Mouse (Mus musculus): ENCODE results near the gene Dnajb12.
"Not testable (repeated sequence)": the region's sequence is repeated elsewhere in the genome, so short reads cannot be mapped to it uniquely, and the experiment has no call there.

Gene Dnajb12

DNA sequence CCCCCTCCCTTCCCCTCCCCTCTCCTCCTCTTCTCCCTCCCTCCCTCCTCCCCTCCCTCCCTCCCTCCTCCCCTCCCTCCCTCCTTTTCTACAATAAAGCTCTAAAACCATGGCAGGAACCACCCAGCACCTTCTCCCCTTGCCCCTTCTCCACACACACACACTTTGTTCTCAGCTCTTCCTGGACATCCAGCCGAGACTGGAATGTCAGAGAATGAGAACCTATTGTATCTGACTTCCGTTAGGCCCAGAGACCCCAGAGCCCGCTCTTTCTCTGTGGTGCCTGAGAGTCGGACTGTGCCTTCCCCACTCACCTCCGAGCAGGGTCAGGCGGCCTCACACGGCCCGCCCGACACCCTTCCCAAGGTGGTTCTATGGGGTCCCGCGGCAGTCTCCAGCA lies 11.1 kb upstream of the Dnajb12 start:
- no peak for DNase-seq (ENCODE audit: inconsistent age in 2 of 2, low spot score in 1 of 2)

DNA sequence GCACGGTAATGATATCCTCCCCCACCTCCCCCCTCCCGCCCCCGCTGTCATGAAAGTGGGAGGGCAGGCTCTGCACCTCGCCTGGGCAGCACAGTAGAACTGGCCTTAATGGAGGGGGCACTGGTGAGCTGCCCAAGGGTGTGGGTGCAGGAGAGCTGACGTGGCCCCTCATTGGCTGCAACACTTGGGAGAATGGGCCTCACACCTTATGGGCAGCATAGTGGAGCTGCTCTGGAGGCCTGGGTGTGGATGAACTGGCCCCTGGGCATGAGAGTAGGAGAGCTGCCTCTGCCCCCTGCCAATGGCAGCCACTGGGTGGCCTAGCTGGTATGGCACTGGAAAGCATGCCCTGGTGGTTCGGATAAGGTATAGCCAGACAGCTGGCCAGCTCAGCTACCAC lies 9.3 kb upstream of the Dnajb12 start:
- no peak for DNase-seq (ENCODE audit: inconsistent age in 2 of 2, low spot score in 1 of 2)

DNA sequence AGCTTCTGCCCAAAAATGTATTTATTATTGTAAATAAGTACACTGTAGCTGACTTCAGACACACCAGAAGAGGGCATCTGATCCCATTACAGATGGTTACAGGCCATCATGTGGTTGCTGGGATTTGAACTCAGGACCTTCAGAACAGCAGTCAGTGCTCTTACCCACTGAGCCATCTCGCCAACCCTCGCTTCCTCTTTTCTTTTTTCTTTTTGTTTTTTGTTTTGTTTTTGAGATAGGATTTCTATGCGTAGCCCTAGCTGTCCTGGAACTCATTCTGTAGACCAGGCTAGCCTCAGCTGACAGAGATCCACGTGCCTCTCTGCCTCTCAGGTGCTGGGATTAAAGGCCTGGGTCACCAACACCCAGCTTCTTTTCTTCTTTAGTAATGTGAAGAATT lies 6.7 kb upstream of the Dnajb12 start:
- not testable (repeated sequence) for DNase-seq (ENCODE audit: inconsistent age in 2 of 2, low spot score in 1 of 2)

DNA sequence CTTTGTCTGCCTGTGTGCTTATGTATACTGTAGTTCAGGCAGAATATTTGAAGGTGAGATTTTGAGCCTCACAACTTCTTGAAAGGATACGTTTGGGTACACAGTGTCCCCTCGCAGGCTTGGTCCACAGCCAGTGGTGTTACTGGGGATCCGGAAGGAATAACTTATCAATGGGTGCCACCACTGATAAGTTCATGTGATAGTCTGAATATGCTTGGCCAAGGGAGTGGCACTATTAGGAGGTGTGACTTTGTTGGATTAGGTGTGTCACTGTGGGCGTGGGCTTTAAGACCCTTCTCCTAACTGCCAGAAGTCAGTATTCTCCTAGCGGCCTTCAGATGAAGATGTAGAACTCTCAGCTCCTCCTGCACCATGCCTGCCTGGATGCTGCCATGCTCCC lies 6.2 kb upstream of the Dnajb12 start:
- DNase-seq (ENCODE audit: inconsistent age in 2 of 2, low spot score in 1 of 2): no peak

DNA sequence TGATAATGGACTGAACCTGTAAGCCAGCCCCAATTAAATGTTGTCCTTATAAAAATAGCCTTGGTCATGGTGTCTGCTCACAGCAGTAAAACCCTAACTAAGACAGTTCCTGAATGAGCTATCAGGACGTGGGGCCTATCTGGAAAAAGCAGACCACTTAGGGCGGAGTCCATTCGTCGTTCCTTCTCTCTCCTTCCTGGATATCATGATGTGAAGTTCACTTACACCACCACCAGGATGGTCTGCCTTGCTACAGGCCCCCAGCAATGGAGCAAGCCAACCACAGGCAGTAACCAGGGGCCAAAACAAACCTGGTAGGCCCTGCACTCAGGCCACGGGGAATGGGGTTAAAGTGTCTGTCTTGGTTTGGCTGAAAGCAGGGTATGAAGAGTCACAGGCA lies 5.7 kb upstream of the Dnajb12 start:
- no peak for DNase-seq (ENCODE audit: inconsistent age in 2 of 2, low spot score in 1 of 2)

DNA sequence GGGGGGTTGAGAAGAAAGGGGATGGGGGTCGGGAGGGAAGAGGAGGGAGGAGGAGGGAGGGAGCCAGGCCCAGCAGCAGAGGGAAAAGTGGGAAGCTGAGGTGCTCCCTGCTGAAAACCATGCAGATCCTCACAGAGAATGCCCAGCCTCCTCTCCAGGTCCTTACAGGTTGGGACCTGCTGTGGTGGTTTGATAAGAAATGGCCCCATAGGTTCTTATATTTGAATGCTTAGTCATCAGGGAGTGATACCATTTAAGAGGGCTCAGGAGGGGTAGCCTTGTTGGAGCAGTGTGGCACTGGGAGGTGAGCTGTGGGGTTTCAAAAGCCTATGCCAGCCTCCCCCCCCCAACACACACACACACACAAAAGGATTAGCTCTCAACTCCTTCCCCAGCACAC lies 4.0 kb upstream of the Dnajb12 start:
- no peak for DNase-seq (ENCODE audit: inconsistent age in 2 of 2, low spot score in 1 of 2)

DNA sequence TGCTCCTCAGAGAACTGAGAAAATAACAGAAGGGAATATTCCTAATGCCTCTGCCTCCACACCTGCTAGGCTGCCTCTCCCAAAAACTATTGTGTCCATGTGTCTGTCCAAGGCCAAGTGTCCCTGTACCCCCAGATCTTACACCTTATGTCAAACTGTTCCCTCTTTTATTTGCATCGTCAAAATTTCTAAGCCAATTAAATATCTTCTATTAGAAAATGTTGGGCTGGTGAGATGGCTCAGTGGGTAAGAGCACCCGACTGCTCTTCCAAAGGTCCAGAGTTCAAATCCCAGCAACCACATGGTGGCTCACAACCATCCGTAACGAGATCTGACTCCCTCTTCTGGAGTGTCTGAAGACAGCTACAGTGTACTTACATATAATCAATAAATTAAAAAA lies 2.7 kb upstream of the Dnajb12 start:
- not testable (repeated sequence) for DNase-seq (ENCODE audit: inconsistent age in 2 of 2, low spot score in 1 of 2)

DNA sequence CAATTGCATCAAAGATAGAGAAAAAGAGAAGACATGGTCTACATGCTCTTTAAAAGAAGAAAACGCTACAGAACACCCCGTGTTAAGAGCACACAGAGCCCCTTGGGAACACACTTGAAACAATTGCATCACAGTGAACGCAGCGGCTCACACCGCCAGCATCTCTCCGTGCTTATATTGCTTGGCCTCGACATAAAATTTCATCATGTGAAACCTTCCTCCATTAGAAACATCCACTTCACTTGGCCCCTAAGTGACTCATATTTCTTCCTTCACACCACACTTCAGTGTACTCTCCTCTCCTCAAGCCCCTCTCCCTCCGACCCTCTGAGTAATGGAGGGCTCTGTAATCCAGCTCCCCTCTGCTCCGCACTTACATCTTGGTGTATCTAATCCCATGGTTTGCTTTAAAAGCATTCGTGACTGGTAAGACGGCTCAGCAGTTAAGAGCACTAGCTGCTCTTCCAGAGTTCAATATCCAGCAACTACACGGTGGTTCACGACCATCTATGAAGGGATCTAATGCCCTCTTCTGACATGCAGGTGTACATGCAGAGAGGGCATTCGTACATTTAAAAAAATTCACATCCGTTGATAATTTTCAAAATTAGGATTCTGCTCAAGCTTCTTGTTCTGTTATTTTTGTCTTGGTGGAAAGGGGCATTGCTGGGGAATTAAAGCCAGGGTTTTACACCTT lies 1.8 kb upstream of the Dnajb12 start:
- DNase-seq (ENCODE audit: inconsistent age in 2 of 2, low spot score in 1 of 2): no peak

DNA sequence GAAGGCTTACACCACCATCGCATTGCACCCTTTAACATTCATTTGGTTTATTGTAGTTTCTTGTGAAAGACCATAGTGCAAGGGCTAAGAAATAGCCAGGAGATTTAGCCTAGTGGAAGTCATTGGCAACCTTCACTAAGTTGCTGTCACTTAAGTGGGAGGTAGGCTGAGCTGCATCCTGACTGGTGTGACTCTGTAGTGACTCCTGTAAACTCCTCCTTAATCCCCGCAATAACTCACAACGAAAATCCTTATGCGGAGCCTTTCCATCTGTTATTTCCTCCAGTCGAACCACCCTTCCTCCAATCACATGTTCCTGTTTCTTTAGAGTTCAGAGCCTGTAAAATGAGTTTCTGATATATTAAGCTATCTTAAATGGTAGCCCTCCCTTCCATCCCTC lies 533 bp upstream of the Dnajb12 start:
- no peak for DNase-seq (ENCODE audit: inconsistent age in 2 of 2, low spot score in 1 of 2)

DNA sequence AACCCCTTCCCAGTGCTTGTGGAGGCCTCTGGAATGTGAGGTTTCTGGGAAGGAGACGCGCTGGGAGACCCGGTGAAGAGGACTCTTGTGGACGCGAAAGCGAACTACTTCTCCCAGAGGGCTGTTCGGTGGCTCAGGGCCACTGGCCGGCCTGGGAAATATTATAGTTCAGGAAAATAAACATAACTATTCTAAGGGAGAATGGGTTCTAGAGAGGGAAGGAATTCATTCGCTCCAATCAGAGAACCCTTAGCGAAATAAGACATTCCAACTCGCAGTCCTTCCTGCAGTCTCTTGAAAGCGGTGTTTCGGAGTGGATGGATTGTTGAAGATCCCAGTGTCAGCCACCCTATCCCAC lies 652 bp downstream of the Dnajb12 start:
- DNase-seq (ENCODE audit: inconsistent age in 2 of 2, low spot score in 1 of 2): no peak

DNA sequence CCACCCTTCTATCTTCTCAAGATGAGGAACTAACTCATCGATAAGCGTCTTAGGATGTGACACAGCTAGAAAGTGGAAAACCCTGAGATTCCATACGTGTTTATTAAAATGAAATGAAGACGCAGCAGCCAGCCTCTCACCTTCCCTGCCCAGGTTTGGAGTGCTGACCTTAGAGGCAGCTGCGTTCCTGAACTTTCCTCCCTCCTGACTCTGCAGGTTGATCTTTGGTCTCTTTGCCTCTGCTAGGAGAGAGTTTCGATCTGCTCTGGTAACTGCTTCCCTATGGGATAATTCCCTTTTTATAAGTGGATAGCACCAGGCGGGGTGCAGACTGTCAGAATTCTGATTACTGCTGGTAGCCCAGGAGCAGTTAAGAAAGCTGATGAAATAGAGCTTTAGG lies 1.5 kb downstream of the Dnajb12 start:
- DNase-seq (ENCODE audit: inconsistent age in 2 of 2, low spot score in 1 of 2): no peak

DNA sequence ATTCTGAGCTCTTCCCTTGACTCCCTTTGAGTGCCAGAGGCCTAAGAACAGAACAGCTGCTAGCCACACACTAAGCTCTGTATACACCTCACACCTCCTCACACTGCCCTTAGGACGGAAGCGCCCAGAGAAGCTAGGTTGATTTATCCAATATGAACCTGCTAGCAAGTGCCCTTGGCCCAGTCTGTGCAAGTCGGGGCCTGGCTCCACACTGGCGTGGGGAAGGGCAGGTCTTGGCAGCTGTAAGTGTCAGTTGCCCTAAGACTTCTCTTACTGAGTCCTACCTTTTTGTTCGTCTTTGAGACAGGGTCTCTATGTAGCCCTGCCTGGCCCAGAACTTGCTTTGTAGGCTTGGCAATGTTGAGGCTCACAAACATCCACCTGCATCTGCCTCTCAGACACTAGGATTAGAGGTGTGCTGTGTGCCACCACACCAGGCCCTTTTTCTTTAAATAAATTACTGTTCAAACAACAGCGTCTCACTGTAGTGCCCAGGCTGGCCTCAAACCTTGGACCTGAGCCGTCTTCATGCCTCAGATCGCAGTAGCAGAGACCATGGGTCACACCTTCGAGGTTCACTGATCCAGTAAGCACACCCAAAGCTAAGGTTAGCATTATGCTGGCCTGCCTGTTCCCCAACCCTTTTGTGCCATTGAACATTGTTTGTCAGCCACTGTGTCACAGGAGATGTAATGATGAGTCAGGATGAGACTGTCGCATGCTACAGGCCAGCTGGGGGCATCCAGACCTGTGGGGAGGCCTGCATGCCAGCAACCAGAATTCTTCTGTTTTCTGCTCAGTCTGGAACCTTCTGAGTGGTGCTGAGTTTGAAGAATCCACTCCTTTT lies 5.2 kb downstream of the Dnajb12 start:
- DNase-seq (ENCODE audit: inconsistent age in 2 of 2, low spot score in 1 of 2): peak in 1 of 2 experiments; percentile 77

DNA sequence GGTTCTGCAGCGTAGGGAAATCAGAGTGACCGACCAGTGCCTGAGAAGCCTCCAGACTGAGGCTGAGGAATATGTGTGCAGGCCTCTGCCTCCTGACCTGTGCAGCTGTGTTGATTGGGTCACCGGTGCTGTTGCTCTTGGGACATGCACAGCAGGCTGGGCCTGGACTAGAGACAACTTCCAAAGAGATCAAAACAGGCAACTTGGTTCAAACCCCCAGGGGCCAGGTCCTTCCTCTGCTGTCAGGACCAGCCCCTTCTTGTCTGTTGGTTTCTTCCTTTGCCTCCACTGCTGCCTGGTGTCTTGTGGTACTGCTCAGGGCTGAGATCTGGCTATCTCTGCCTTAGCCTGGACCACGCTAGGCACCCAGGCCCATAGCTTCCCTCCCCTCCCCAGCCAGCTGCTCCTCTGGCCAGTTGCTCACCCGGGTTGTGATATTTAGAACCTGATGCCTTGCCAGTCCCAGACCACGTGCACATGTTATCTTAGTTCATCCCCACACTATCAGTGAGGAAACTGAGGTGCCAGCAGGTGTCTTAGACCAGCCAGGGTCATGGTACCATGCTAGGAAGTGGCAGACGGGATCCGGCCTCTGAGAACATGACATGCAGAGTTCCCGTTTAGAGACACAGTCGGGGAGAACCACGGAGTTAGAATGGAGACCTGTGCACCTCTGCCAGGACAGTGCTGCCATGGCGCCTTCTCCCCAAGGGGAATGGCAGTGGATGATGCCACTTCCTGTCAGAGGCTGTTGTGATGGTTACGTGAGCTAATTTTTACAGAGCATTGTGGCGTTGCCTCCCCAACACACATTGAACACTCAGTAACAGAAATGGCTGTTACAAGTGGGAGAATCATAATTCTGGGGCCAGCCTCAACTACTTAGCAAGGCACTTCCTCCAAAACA lies 6.1 kb downstream of the Dnajb12 start:
- peak in 1 of 2 experiments; percentile 55 for DNase-seq (ENCODE audit: inconsistent age in 2 of 2, low spot score in 1 of 2)

DNA sequence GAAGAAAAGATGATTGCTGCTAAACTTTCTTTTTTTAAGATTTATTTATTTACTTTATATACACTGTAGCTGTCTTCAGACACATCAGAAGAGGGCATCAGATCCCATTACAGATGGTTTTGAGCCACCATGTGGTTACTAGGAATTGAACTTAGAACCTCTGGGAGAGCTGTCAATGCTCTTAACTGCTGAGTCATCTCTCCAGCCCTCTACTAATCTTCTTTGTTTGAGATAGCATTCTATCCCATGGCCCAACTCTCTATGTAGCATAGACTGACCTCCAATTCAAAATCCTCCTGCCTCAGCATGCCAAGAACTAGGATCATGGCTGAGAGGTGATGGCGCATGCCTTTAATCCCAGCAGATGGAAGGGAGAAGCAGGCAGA lies 6.7 kb downstream of the Dnajb12 start:
- no peak for DNase-seq (ENCODE audit: inconsistent age in 2 of 2, low spot score in 1 of 2)

DNA sequence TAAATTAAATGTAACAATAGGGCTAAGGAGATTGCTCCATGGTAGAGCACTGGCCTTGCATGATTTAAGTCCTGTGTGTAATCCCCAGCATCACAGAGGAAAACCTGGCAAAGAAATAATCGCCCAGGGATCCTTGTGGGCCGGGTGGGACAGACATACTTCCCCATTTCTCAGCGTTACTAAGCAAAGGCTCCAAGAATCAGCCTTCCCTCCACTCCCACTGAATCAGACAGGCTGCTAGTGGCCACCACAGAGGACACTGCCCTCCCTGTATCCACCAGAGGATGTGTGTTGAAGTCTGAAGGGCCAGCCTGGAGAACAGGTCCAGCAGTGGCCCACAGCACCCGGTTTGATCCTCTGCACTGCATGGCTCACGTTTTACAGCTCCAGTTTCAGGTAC lies 8.1 kb downstream of the Dnajb12 start:
- peak in 1 of 2 experiments; percentile 43 for DNase-seq (ENCODE audit: inconsistent age in 2 of 2, low spot score in 1 of 2)

DNA sequence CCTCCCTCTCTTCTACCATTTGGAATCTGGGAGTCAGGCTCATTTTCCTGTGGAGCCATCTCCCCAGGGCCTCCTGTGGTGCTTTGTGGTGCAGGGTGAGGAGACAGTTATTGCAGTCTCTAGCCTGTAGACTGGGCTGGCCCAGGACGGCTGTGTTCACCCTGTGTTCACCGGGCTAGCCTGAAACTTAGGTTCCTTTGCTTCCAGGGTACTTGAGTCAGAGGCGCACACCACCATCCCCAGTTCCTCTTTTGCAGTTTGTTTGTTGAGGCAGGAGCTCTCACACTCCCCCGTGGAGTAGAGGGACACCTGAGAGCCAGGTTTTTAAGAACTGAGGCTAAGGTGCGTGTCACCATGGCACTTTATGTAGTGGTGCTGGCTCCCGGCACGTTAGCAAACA lies 10.0 kb downstream of the Dnajb12 start:
- DNase-seq (ENCODE audit: inconsistent age in 2 of 2, low spot score in 1 of 2): no peak

DNA sequence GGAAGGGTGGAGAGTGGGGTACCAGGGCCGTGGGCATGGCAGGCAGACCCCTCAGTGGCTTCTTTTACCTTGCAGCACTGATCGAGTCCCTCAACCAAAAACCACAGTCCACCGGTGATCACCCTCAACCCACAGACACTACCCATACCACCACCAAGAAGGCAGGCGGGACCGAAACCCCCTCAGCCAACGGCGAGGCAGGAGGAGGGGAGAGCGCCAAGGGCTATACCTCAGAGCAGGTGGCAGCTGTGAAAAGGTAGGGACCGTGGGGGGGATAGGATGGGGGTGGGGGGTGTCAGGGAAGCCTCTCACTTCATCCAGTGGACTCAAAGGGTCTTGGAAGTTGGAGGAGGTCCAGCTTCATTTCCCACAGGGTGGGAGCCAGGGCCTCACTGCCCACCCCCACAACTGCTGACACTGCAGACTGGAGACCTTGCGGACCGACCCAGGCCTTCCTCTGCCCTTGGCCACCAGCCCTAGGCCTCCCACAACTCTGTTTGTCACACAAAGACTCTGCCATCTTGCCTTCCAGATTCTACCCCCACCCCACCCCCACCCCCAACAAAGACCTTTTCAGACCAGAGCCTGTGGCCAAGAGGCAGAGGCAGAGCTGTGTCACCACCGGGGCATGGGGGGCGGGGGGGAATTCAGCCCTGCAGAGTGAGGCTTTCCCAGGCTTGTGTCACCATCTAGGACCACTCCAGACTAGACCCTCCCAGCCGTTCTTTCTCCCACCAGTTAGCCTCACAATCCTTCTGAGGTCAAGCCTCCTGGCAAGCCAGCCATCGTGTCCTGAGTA lies 10.8 kb downstream of the Dnajb12 start:
- DNase-seq (ENCODE audit: inconsistent age in 2 of 2, low spot score in 1 of 2): no peak

DNA sequence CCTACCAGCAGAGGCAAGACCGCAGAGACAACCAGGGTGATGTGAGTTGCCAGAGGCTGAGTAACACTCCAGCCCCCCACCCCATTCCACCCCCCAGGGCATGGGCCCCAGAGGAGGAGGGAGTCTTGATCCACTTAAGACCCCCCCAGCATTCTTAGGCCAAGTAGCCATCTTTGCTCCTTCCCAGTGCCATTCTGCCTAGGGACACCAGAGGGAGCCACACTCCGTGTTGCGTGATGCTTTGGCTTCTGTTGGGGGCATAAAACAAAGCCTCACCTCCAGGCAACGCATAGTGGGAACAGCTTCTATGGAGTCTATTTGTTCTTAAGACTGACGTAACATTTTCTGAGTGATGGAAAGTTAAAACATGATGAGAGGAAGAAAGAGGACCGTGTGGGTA lies 13.6 kb downstream of the Dnajb12 start:
- DNase-seq (ENCODE audit: inconsistent age in 2 of 2, low spot score in 1 of 2): peak; percentile 65 to 90

DNA sequence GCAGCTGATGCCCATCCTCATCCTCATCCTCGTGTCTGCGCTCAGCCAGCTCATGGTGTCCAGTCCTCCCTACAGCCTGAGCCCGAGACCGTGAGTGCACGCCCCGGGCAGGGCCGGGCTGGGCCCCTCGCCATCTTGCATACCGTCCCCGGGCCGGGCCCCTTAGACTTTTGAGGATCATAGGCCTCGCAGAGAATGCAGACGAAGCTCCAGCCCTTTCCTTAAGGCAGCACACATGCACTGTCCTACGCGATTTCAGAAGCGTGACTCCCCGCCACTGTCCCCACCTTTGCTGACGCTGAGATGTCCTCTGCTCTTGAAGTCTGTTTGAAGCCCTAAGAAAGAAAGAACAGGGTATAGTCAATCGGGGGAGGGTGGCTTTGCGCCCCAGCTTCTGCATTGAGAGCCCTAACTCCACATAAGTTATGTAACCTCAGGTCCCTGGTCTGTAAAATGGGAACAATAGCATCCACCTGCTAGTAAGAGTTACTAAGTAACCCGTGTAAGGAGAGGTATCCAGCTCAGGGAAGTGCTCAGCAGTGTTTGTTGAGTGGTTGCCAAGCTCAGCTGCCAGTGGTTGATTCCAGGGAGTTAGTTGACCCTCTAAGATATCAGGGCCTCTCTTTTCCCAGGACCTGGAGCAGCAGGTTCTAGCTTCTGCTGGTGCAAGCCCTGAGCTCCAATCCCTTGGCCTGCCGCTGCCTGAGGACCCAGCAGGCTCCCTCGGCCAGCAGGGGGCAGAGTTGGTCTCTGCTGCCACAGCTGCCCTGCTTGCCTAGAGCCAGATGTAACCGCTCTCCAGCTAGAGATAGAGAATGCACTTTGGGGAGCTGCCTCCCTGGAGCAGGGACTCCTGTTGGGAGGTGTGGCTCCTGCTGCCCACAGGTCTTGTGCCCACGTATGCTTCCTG lies 15.2 kb downstream of the Dnajb12 start:
- peak; percentile 86 to 94 for DNase-seq (ENCODE audit: inconsistent age in 2 of 2, low spot score in 1 of 2)

Measured in adrenal gland, adult (tissue).